Mouse (Mus musculus): ENCODE data around the gene Rragd. TPM values are rescaled to one million over a fixed set of nuclear protein-coding genes. Genes with fewer than 3 reads are reported as not detected.
"Not testable (repeated sequence)": the region's sequence is repeated elsewhere in the genome, so short reads cannot be mapped to it uniquely, and the experiment has no call there.

Rragd gene
- 100 to 1,000 TPM; 174 to 204 TPM for total RNA-seq (2021)
- long read RNA-seq, experiment 1, full-length matches to known transcripts = 53 of 82 reads
- long read RNA-seq, experiment 1, partial matches to known transcripts = 2 of 82 reads
- long read RNA-seq, experiment 1, other reads (novel, unspliced or antisense) = 27 of 82 reads
- long read RNA-seq, experiment 2, full-length matches to known transcripts = 47 of 73 reads
- long read RNA-seq, experiment 2, partial matches to known transcripts = 3 of 73 reads
- long read RNA-seq, experiment 2, other reads (novel, unspliced or antisense) = 23 of 73 reads

DNA sequence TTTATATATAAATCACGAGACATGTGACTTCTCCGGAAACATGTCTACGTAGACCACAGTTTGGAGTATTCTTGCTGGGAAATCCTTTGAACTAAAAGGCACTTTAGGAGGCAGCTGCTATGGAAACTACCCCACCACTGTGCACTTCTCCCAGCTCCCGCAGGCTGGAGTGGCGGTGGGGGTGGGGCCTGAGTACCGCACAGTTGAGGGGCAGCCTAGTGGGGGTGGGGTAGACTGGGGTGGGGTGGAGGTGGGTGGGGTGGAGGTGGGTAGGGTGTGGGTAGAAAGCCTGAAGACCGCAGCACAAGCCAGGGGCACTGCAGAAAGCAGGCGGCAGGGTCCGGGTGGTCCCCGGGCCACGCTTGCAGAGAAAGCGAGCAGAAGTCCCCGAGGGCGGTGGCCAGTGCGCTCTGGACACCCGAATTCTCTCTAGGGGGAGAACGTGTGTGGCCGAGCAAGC lies at the start of gene Rragd:
TSS of gene Rragd (plus strand) at position 322 of the 460 bp plus-strand sequence.
- intact Hi-C loops (cut with DNase I) = loop anchor here (5.0 kb wide), 1 partner anchor 35 kb away; no protein-coding TSS in a partner anchor
- peak within 1 kb of the TSS; percentile 97 for H3K4me3 ChIP-seq
- no peak for DNase-seq

DNA sequence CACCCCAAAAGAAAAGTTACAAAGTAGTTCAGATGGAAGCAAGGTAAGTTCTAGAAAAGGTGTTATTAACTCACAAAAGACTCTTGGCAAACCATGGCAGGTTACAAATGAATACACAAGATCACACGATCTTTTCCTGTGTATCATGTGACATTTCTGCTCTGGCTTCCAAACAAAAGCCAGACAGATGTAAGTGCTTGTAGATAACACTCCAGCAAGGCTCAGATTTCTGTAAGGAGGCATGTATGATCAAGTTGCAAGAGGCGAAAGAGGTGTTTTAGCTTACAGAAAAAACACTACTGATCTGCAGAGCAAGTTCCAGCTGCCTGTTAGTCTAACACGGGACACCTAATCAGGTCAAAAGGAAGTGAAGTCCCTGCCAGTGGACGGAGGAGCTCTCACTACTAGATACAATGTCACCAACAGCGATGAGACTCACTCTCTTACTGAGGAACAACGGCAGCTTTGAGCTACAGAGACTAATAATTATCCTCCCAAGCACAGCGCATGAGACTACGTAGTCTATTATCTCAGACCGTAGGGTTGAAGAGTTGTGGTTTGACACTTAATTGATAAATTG lies 46.0 kb upstream of the Rragd start:
- TF ChIP-seq CTCF (IDR thresholded peaks at IDR 0.05) = no peak
- DNase-seq = no peak
- H3K4me3 ChIP-seq = peak overlapping the region; percentile 24; the same call in 1 of the 2 replicates
- H3K27ac ChIP-seq = peak overlapping the region; percentile 48
- intact Hi-C loops (cut with DNase I) = no loop called here

More for the DNA sequence above, at the start of gene Rragd:
- TF ChIP-seq CTCF (IDR thresholded peaks at IDR 0.05) = no peak
- H3K27ac ChIP-seq = peak within 1 kb of the TSS; percentile 98

DNA sequence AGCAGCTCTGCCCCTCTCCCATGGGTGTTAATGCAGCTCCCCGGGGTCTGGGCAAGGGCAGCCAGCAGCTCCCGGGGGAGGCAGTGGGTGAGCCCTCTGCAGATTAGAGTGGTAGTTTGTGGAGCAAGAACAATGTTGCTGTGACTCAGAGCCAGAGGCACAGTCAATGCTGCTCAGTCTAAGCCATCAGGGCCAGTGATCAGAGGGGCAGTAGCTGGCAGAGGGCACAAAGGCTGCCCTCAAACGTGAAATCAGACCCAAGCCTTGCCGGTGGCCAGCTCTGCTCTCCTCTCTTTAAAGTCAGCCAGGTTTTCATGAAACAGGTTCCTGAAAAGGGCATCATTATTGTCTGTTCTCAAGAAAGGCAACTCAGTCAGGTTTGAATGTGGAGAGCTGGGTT lies 43.3 kb upstream of the Rragd start:
- intact Hi-C loops (cut with DNase I) = no loop called here
- no peak for TF ChIP-seq CTCF (IDR thresholded peaks at IDR 0.05)
- Histone ChIP-seq H3K4me3 (no peak overlapping the region), H3K27ac (no peak overlapping the region)
- DNase-seq = no peak

DNA sequence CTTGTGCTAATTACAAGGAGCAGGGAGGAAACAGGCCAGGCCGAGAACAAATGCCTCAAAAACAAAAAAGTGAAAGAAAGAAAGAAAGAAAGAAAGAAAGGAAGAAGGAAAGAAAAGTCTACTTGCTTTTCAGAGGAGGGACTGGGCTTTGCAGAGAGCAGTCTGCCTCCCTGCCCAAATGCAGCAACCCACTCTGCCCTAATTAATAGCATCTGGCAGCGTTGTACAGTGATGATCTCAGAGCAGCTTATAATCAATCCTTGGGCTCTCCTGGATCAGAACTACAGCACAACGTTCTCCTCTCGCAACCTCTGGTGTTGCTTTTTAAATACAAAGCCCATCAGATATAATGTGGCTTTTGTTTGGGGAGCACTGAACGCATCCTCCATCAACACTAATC lies 42.9 kb upstream of the Rragd start:
- H3K27ac ChIP-seq = no peak overlapping the region
- no peak for DNase-seq
- TF ChIP-seq CTCF (IDR thresholded peaks at IDR 0.05) = no peak
- H3K4me3 ChIP-seq = no peak overlapping the region
- intact Hi-C loops (cut with DNase I) = no loop called here

DNA sequence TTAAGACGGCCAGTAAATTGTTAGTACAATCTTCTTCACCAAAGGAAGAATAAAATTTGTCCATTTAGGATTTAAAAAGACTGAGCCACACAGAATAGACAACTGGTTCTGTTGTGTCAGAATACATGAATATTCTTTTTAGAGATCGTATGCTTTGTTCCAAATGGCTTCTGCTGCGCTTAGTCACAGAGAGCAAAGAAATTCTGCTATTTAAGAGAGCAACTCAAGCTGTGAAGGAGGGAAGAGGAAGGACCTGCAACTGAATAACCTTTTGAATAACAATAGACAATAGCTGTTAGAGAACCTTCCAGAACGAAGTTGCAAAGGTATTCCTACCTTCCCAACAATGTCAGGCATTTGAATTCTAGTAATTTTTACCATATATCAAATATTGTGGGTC lies 41.9 kb upstream of the Rragd start:
- TF ChIP-seq CTCF (IDR thresholded peaks at IDR 0.05) = no peak
- intact Hi-C loops (cut with DNase I) = no loop called here
- H3K4me3 ChIP-seq = no peak overlapping the region
- no peak overlapping the region for H3K27ac ChIP-seq
- no peak for DNase-seq

DNA sequence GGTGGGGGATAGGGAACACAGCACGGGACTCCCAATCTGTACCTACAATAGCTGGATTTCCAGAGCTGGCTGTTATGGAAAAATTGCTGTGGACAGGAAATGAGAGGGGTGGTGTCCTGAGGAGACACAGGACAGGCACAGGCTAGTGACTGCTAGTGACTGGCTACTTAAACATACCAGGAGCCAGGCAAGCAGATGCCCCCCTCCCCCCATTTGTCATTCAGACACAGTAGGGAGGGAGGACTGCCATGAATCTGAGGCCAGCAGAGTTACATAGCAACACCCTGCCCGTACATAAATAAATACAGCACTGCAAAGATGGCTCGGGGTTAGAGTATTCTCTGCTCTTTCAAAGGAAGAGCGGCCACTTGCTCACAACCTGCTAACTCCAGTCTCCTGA lies 35.2 kb upstream of the Rragd start:
- no peak for DNase-seq
- peak overlapping the region; percentile 43 for H3K4me3 ChIP-seq
- no peak for TF ChIP-seq CTCF (IDR thresholded peaks at IDR 0.05)
- H3K27ac ChIP-seq = peak overlapping the region; percentile 44
- intact Hi-C loops (cut with DNase I) = loop anchor here (2.0 kb wide), 1 partner anchor 71 kb away; no protein-coding TSS in a partner anchor

DNA sequence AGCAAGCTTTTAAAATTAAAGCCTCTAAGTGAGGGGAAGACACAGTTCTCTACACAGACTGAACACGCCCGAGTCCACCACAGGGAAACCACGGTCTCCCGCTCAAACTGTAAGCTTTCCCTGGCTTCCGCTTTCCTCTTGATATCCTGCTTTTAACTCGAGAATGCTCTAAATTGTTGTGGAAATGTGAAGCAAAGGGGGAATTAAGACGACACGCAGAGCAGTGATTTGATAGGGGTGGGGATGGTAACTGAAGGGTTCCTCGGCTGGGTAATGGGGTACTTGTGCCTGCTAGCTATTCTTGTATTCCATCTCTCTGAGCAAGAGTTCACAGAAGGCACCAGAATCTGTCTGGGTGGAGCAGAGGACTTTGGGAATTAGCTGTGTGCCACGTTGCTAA lies 34.1 kb upstream of the Rragd start:
- no peak for DNase-seq
- intact Hi-C loops (cut with DNase I) = loop anchor here (2.0 kb wide), 1 partner anchor 70 kb away; no protein-coding TSS in a partner anchor
- H3K27ac ChIP-seq = peak overlapping the region; percentile 20; the same call in 1 of the 2 replicates
- H3K4me3 ChIP-seq = no peak overlapping the region
- no peak for TF ChIP-seq CTCF (IDR thresholded peaks at IDR 0.05)

DNA sequence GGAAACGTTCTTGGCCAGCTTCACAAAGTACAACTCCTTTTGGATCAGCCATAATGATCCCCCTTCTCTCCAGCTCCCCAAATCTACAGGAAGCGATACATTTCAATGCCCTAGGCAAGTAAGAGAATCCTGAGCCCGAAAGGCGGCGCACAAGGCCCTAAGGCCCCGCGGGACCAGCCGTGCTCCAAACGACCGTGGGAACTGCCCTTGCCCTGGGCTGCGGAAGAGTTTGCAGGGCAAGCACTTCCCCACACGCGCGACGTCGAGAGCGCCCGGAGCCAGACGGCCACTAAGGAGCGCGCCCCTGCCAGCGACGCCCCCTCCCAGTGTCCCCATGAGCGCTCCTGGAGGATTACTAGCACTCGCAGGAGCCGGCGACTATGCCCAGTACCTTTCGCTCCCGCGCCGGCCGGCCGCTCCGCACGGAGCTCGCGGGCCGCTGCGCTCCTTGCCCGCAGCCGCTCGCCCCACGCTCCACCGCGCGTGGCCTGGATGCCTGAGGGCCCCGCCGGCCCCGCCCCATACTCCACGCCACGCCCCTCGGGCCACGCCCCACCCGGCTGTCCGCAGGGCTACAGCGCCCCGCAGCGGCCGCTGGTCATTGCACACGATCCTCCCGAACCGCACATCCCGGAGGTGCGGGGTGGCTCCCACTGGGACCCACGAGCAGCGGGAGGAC lies 32.3 kb upstream of the Rragd start, which contains the start of gene Ankrd6:
TSS of gene Ankrd6 (minus strand) at position 486 of the 679 bp plus-strand sequence.
- Histone ChIP-seq H3K4me3 (peak within 1 kb of the TSS; percentile 91), H3K27ac (peak within 1 kb of the TSS; percentile 86)
- DNase-seq = peak; percentile 87
- intact Hi-C loops (cut with DNase I) = loop anchor here (5.0 to 10.0 kb wide), 2 partner anchors 167 to 176 kb away; no protein-coding TSS in a partner anchor
- peak; percentile 81 for TF ChIP-seq CTCF (IDR thresholded peaks at IDR 0.05)

DNA sequence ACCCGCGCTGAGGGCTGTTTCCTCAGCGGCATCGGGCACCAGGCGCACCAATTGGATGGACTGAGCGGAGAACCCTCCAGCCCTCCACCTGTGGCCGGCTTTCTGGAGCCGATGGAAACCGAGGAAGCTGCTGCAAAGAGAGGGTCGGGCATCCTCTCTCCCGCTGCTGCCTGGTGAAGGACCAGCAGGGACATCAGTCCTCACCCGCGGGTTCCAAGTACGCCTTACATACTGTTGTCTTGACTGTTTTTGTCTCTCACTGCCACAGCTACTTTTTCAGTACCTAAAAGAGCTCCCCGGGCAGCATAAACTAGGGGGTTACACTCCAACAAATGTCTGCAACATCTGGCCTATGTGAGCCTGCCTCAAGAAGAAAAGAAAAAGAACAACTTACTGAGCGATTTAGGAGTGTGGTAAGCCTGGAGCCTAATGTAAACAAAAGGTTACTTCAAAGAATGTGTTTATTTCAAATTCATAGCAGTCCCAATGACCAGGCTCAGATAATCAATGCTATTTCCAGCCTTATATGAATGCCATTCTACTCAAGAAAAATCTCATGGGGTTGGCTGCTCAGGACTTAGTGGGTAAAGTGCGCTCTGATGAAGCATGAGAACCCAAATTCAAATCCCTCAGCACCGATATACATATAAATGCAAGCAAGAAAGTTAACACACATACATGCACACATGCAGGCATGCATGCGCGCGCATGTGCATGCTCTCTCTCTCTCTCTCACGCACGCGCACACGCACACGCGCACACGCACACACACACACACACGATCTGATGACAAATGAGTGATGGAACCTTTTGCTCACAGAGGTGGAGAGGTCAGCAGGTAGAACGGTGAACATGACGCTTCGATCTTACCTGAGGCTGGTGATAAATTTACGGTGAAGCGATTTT lies 31.5 kb upstream of the Rragd start:
- Histone ChIP-seq H3K27ac (no peak overlapping the region), H3K4me3 (peak overlapping the region; percentile 91)
- TF ChIP-seq CTCF (IDR thresholded peaks at IDR 0.05) = no peak
- no peak for DNase-seq
- intact Hi-C loops (cut with DNase I) = loop anchor here (5.0 to 10.0 kb wide), 2 partner anchors 166 to 176 kb away; no protein-coding TSS in a partner anchor

DNA sequence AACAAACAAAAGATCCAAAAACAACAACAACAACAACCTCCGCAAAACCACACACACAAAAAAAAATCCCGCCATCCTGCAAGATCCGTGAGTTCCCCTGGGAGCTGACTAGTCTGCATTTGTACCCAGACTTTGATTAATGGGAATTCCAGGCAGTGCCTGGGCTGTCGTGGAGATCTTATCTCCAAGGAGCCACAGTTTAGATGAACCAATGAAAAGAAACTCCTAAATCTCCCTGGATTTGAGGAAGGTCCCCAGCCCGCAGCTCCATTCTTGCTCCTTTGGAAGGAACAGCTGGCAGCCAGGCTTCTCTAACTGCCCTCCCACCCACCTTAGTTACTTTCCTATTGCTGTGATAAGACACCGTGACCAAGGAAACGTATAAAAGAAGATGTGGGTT lies 30.2 kb upstream of the Rragd start:
- intact Hi-C loops (cut with DNase I) = loop anchor here (5.0 to 10.0 kb wide), 2 partner anchors 165 to 178 kb away; no protein-coding TSS in a partner anchor
- H3K27ac ChIP-seq = no peak overlapping the region
- TF ChIP-seq CTCF (IDR thresholded peaks at IDR 0.05) = no peak
- no peak overlapping the region for H3K4me3 ChIP-seq
- DNase-seq = no peak

DNA sequence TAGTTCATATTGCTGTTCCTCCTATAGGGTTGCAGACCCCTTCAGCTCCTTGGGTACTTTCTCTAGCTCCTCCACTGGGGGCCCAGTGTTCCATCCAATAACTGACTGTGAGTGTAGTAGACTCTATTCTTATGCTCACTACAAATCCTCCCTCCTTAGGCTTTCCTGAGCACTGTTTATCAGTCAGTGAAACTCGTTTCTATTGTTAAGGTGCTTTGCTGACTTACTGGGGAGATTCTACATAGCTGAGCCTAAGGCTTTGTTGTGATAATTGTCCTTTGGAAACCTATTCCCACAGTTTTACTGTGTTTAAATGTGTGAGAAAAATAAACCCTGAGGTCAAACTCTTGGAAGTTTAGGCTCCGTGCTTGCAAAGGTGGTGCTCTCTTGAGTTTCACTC lies 26.4 kb upstream of the Rragd start:
- no peak overlapping the region for H3K4me3 ChIP-seq
- H3K27ac ChIP-seq = no peak overlapping the region
- intact Hi-C loops (cut with DNase I) = loop anchor here (10.0 kb wide), 1 partner anchor 182 kb away; no protein-coding TSS in a partner anchor
- DNase-seq = no peak
- TF ChIP-seq CTCF (IDR thresholded peaks at IDR 0.05) = no peak

DNA sequence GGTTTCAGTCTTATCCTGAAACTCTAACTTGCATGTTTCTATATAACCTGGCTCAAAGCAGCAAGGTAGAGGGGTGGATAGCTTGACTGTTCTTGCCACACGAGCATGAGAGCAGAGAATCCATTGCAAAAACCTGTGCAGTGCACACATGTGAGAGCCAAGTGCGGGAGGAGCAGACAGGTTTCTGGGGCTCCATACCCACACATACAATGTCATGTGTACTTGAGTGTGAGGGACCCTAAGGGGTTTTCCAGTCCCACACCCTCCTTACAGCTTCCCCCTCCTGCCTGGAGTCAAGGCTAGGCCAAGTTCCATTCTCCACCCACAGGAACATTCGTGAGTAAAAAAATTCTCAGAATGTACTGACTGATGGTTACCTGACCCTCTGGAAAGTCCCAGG lies 21.4 kb upstream of the Rragd start:
- no peak for DNase-seq
- Histone ChIP-seq H3K27ac (no peak overlapping the region), H3K4me3 (no peak overlapping the region)
- no peak for TF ChIP-seq CTCF (IDR thresholded peaks at IDR 0.05)
- intact Hi-C loops (cut with DNase I) = no loop called here

DNA sequence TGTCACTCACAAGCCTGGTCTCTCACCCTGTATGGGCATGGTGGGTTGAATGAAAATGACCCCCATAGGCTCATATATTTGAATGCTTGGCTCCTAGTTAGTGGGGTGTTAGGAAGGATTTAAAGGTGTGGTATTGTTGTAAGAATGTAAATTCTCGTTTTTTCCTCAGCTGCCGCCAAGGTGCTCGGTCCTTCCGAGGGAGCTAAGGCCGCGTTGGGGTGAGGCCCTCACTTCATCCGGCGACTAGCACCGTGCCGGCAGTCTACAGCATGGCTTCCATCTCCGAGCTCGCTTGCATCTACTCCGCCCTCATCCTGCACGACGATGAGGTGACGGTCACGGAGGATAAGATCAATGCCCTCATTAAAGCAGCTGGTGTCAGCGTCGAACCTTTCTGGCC lies 18.2 kb upstream of the Rragd start:
- H3K4me3 ChIP-seq = not testable (repeated sequence)

More for the DNA sequence above, 18.2 kb upstream of the Rragd start:
- DNase-seq; intact Hi-C loops (cut with DNase I); H3K27ac ChIP-seq: not testable (repeated sequence)
